Mouse (Mus musculus) right cerebral cortex, postnatal 4 days (tissue): ENCODE measurements around the gene Zfp536.

Source experiments
- DNase-seq: peaks from one replicate; pipeline ENCODE4 v3.0.0-alpha.2; 2022

The Zfp536 gene

DNA sequence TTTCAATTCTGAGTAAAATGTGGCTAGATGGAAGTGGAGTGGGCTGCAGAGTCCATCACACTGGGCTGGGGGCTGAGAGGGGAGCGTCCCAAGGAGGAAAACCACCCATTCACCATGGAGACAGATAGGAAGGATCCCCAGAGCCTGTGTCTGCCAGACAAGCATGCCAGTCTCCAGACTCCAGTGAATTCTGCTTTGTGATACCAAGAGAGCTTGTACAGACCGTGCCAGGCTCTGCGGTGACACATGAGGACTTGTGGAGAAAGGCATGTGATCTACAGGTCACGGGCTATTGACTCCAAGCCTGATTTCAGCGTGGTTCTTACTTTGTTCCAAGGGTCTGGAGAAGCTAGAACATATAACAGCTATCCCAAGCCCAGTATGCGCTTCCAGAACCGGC, 230.5 kb downstream of the Zfp536 start:
- no peak for DNase-seq

- no peak for DNase-seq
Measured at GRCm38 (mm10) chr7:37531166-37531565, 242.3 kb downstream of the Zfp536 start.

DNA sequence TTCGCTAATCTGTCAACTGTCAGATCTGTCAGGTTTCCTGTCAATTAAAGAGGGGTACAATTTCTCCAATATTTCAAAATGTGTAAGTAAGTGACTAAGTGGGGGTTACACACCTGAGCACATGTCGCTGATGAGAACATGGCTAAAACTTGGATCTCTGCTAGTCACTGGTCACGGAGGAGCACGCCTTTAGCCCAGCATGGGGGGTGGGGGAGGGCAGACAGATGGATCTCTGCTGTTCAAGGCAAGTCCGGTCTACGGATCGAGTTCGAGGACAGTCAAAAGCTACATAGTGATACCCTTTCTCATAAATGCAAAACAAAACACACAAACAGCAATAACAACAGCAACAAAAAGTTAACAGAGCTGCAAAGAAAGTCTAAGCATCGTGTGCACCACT, 245.1 kb downstream of the Zfp536 start:
- no peak for DNase-seq

- no peak for DNase-seq
Measured at GRCm38 (mm10) chr7:37527890-37528289, 245.6 kb downstream of the Zfp536 start.

GRCm38 (mm10) chr7:37521407-37521806, 252.0 kb downstream of the Zfp536 start:
- DNase-seq, result no peak

DNA sequence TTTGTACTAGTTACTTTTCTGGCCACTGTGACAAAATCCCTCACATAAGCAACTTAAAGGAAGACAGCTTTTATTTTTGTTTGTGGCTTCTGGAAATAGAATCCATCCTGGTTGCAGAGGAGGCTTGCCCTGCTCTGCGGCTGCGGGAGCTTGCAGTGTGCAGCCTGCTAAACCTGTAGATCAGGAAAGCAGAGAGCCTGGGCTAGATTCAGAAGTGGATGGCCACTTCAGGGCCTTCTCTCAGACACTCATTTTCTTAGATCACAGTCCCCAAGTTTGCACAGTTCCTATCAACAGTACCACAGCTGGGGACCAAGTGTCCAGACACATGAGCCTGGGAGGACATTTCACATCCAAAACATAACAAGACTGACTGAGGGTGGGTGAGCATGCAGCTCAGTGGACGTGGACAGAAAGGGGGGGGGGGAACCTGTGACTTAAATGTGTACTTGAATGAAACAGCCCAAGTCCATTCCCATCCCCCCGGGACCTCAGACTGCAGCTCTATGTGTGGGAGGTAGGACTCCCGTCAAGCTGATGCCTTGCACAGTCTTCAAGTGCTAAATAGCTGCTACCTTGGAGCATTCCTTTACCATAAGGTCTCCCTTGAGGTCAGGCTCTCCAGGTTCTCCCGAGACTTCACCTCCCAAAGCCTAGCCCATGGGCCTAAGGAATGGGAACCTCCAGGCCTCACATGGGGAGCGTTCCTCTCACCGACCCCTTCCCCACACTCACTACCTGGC, 262.3 kb downstream of the Zfp536 start:
- DNase-seq, result no peak

- DNase-seq, result no peak
Measured at GRCm38 (mm10) chr7:37509700-37510099, 263.7 kb downstream of the Zfp536 start.

DNA sequence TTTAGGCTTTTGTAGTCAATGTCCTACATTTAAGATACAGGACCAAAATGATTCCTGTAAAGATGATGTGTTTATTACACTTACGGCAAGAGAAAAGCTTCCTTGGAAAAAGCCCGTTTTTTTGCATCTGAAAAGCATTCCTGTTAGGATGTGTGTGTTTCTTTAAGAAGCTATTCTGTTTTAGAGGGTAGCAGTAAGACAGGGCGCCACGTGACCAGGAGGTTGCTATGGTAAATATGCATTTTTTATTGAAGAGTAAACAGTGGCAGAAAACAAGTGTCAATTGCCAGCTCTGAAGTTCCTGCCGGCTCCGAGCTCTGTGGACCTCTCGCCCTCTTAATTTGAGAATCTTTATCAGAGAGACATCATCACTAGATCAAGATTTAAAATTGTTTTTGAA, 267.9 kb downstream of the Zfp536 start:
- DNase-seq, result no peak

GRCm38 (mm10) chr7:37505096-37505495, 268.3 kb downstream of the Zfp536 start:
- DNase-seq, result no peak

DNA sequence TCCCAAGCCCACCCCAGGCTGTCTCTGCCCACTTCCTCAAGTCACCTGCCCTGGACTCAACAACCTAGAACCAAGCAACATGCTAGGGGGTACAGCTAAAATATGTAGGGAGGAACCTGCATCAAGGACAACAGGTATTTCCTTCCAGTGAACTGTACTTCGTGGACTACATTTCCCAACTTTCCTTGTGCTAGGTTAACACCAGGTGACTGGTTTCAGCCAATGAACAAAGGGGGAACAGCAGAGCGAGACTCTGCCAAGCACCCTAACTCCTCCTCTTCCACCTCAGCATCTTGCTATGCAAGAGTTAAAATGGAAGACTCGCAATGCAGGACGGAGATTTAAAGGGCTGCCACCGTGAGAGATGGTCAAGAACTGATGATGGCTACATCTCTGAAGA, 274.6 kb downstream of the Zfp536 start:
- DNase-seq, result no peak

DNA sequence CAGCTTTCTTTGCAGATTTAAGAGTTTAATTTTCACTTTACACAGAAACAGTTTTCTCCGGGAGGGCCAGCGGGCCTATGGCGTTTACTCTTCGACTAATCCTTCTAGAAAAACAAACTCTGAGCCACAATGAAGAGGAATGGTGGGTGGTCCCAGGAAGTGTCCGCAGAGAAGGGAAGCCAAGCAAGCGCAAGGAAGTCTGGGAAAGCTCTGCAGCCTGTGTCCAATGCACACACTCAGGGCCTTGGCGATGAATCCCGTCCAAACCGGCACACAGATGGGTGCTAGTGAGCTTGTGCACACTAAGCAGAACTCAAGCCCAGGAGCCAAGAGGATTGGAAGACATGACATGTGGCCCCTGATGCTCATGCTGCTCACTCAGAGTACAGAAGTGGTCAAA, 276.9 kb downstream of the Zfp536 start:
- no peak for DNase-seq

GRCm38 (mm10) chr7:37490312-37490711, 283.1 kb downstream of the Zfp536 start:
- no peak for DNase-seq

GRCm38 (mm10) chr7:37484946-37485345, 288.5 kb downstream of the Zfp536 start:
- DNase-seq, result no peak

- DNase-seq, result peak; percentile 21
Measured at GRCm38 (mm10) chr7:37482564-37482963, 290.9 kb downstream of the Zfp536 start.

GRCm38 (mm10) chr7:37481165-37481564, 292.3 kb downstream of the Zfp536 start:
- no peak for DNase-seq

DNA sequence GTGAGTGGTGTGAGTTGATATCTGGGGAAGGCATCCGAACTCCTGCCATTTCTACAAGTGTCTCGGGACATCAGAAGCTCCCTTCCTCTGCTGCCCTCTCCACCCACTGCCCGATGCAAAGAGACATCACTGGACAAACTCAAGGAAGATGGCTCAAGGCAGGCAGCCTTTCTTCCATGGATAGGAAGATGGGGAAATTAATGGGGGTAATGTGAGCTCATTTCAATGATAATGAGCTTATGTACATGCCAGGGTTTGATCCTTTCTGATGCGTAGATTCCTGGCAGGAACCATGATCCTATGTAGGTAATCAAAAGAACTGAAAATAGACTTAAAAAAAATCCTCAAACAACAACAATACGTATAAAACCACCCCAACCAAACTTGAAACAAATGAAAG, 296.1 kb downstream of the Zfp536 start:
- DNase-seq, result no peak

DNA sequence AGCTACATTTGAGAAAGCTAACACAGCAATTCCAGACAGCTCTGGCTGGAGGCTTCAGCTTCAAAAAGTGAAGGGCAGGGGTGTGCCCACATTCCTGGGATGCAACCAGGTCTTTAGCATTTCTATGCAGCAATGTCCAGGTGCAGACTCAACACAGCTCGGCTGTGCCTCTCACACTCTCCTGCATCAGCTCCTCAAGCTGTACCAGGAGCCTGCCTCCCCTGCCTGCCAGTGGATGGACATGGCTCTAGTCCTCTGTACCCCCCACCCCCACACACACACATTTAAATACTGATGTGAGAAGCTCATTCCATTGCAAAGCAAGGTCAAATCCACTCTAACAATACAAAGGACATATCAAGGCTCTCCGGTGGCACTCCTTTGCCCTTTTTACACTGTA, 298.0 kb downstream of the Zfp536 start:
- DNase-seq, result no peak

DNA sequence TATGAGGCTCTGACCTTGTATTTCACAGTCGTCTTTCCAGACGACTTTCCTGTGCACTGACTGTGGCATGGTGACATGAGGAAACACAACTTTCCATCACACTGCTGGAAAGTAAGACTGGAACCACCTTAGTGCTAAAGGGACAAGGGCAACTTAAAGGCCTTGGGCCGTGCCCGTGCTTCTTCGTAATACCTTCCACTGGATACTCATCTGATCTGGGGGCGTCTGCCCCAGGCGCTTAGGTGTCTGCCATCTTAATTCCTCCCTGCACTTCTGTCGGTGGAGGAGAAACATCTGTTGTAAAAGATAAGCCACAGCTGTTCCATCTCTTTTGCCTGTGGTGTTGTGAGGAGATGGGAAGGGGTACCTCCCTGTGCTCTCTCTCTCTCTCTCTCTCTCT, 299.2 kb downstream of the Zfp536 start:
- DNase-seq, result no peak

DNA sequence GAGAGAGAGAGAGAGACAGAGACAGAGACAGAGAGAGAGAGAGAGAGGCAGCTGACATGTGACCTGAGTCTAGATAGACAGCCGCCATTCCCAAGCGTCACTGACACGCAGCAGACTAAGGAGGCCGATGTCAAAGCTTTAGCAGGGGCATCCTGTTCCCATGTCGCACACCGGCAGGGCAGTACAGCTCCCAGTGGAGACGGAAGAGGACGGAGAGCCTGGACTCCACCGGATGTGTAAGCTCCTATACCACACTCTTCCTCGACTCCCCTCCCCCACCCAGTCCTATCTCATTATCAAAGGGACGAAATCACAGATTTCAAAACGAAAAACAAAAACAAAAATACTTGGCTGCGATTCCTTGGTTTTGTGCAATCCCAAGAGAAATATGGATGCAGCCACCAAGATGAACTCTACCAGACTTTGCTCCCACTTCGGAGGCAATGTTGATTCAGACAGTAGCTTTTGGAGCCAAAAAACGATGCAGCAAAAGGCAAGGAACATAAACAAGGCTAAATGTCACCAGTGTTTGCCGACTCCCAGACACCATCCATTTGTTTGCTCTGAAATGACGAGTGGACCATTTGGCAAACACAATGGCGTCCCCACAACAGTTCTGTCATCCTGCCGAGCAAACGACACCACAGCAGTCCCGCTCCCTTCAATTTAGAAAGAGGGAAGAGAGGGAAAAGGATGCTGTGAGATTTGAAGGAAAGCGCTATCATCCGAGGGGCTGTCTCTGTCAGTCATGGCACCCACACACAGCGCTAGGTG, 299.9 kb downstream of the Zfp536 start:
- no peak for DNase-seq

GRCm38 (mm10) chr7:37471726-37472125, 301.7 kb downstream of the Zfp536 start:
- no peak for DNase-seq

DNA sequence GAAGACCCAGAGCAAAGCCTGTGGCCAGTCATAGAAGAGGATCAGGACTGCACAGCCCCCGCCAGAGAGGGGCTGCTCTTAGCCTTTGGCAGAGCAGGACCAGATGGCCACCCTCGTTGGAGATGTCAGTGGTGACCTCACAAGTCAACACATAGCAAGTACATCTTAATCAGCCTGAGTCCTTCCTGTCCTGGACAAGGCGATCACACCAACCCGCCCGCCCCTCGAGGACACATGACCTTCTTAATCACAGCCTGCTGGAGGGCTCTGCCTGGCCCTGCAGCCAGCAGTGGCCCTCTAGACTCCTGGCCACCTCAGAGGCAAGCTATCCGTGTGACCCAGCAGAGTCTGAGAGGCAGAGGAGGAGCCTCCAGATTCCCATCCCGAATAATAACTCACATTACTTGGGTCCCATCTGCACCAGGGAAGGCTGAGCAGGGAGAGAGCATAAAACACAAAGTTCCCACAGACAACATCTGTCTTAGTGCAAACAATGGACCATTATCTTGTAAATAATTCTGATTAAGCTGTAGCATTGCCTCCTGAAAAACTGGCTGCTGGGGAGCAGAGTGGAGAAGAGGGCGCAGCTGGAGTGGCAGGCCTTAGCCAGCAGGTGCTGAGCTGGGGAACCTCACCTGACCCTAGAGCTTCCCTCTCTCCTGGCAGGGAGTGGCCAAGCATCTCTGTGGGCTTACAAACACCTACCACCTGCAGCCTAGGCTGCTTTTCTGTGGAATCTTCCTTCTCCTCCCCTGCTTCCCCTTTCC, 306.8 kb downstream of the Zfp536 start:
- DNase-seq, result no peak

DNA sequence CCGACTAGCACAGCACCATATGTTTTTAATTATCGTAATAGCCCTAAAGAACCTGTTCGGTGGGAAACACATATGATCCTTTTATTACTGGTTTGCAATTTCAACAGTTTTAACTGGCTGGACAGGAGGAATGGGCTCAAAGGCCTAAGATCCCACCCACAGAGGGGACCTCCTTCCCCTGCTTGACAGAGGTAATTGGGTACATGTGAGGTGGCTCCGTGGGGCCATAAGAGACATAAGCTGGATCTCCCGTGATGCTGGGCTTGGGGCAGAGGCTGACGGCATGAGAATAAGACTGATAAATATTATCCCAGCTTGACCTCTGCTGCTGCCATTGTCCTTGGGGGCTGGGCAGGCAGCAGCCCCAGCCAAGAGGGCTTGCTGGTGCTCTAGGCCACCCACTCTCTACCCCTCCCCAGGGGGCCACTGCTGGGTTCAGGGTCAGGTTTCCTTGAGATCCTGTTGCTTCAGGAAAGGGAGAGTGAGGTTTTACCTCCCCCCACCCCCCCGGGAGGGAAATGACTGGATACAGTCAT, 309.2 kb downstream of the Zfp536 start:
- DNase-seq, result no peak

DNA sequence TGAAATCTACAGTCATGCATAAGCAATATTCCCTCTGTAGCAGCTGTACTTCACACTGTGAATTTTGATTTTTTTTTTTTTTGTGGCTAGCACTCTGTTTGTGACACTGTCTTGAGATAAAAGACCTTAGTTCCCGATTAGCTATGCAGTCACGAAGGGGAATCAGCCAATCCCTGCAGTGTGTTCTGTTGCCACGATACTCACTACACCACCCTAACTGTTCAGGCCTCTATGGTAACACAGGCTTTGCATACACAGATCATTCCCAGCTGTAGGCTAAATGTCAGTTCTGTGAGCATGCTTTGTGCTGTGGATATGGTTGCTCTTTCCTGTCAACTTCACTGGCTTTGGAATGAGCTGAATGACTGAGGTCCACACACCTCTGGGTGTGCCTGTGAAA, 325.9 kb downstream of the Zfp536 start:
- DNase-seq, result no peak
